Mouse (Mus musculus) hindbrain, embryonic 12.5 days (tissue): Measurements from ENCODE around the gene Lrfn2. TPM values are rescaled to one million over a fixed set of nuclear protein-coding genes. Genes with fewer than 3 reads are reported as not detected.

Source experiments
- ATAC-seq: fragments of 200-750 bp; cut with Nextera tagmentation; 2 replicates; pipeline ENCODE4 v1.8.0; 2017; ENCODE audit warnings: moderate TSS enrichment; ENCODE audit not compliant: low FRiP score
- H3K27ac ChIP-seq: fragments of 300-500 bp; sonication (generic); 2 replicates; pipeline ENCODE4 v1.5.1; 2016; ENCODE audit warnings: mild to moderate bottlenecking
- H3K27me3 ChIP-seq: fragments of 300-500 bp; sonication (generic); 2 replicates; pipeline ENCODE4 v1.6.1; 2016; ENCODE audit warnings: mild to moderate bottlenecking
- H3K36me3 ChIP-seq: fragments of 300-500 bp; sonication (generic); 2 replicates; pipeline ENCODE4 v1.6.1; 2016; ENCODE audit warnings: mild to moderate bottlenecking
- H3K4me1 ChIP-seq: fragments of 300-500 bp; sonication (generic); 2 replicates; pipeline ENCODE4 v1.6.1; 2016
- H3K4me2 ChIP-seq: fragments of 300-500 bp; sonication (generic); replicated peaks from 2 replicates; pipeline ENCODE4 v1.6.1; 2016; ENCODE audit warnings: mild to moderate bottlenecking
- H3K4me3 ChIP-seq: fragments of 300-500 bp; sonication (generic); 2 replicates; pipeline ENCODE4 v1.5.1; 2016; ENCODE audit warnings: mild to moderate bottlenecking
- H3K9ac ChIP-seq: fragments of 300-500 bp; sonication (generic); 2 replicates; pipeline ENCODE4 v1.6.1; 2016; ENCODE audit warnings: mild to moderate bottlenecking, moderate library complexity
- H3K9me3 ChIP-seq: fragments of 300-500 bp; sonication (generic); replicated peaks from 2 replicates; pipeline ENCODE4 v1.6.1; 2016; ENCODE audit warnings: mild to moderate bottlenecking
- WGBS: fragments of 180-500 bp; shearing (Covaris S2); methylation state at CpG from one replicate; pipeline ENCODE4 v1.1.7; 2016; 5-methylcytosine and 5-hydroxymethylcytosine counted together
- polyA plus RNA-seq: library from polyadenylated mRNA; unstranded; fragments of >200 nt; fragmentation: Nextera tagmentation; extraction: Ambion mirVana; gene quantifications from 2 replicates; pipeline ENCODE4 v1.2.1, GENCODE M21; 2016

Gene Lrfn2
- polyA plus RNA-seq, 1 experiment from 2014 or later, result 1.5 TPM

GRCm38 (mm10) chr17:48973394-48973793 is 41.2 kb downstream of the Lrfn2 start:
- no peak overlapping the region for H3K9ac ChIP-seq
- H3K4me1 ChIP-seq, result peaks cover 48% of the 10 kb centered on the region
- H3K36me3 ChIP-seq, result no peaks in the 10 kb centered on the region
- H3K4me2 ChIP-seq, result no peak overlapping the region
- H3K9me3 ChIP-seq, result no peaks in the 10 kb centered on the region
- ATAC-seq, result no peak
- H3K27ac ChIP-seq, result no peak overlapping the region
- 11% methylated on average over 3 of the region's 3 CpGs for WGBS
- H3K27me3 ChIP-seq, result no peaks in the 10 kb centered on the region
- no peak overlapping the region for H3K4me3 ChIP-seq

- Histone ChIP-seq H3K9me3 (no peaks in the 10 kb centered on the region), H3K4me3 (no peak overlapping the region), H3K36me3 (no peaks in the 10 kb centered on the region), H3K9ac (no peak overlapping the region), H3K4me2 (no peak overlapping the region), H3K4me1 (peaks cover 50% of the 10 kb centered on the region), H3K27me3 (no peaks in the 10 kb centered on the region), H3K27ac (no peak overlapping the region)
- WGBS, result 76% methylated on average over 4 of the region's 4 CpGs
- ATAC-seq, result no peak
Measured at GRCm38 (mm10) chr17:48975055-48975454, 42.9 kb downstream of the Lrfn2 start.

GRCm38 (mm10) chr17:48976611-48977022 is 44.4 kb downstream of the Lrfn2 start:
- no peak overlapping the region for H3K4me2 ChIP-seq
- ATAC-seq, result peak; percentile 79
- H3K4me3 ChIP-seq, result no peak overlapping the region
- no peaks in the 10 kb centered on the region for H3K27me3 ChIP-seq
- H3K27ac ChIP-seq, result peak overlapping the region; percentile 79
- H3K36me3 ChIP-seq, result no peaks in the 10 kb centered on the region
- WGBS, result 21% methylated on average over 5 of the region's 5 CpGs
- no peaks in the 10 kb centered on the region for H3K9me3 ChIP-seq
- H3K4me1 ChIP-seq, result peaks cover 46% of the 10 kb centered on the region
- no peak overlapping the region for H3K9ac ChIP-seq

- no peak for ATAC-seq
Measured at GRCm38 (mm10) chr17:48995256-48995993, 63.2 kb downstream of the Lrfn2 start.

GRCm38 (mm10) chr17:48999463-49000227 is 67.5 kb downstream of the Lrfn2 start:
- H3K9me3 ChIP-seq, result no peaks in the 10 kb centered on the region
- H3K4me3 ChIP-seq, result no peak overlapping the region
- no peak overlapping the region for H3K27ac ChIP-seq
- H3K36me3 ChIP-seq, result no peaks in the 10 kb centered on the region
- H3K4me2 ChIP-seq, result peak overlapping the region; percentile 21
- H3K9ac ChIP-seq, result no peak overlapping the region
- H3K4me1 ChIP-seq, result peaks cover 9% of the 10 kb centered on the region; the same call in 1 of the 2 replicates
- ATAC-seq, result peak; percentile 83
- 4% methylated on average over 11 of the region's 11 CpGs for WGBS
- peaks cover 10% of the 10 kb centered on the region; the same call in 1 of the 2 replicates for H3K27me3 ChIP-seq

More at GRCm38 (mm10) chr17:48995256-48995993, 63.2 kb downstream of the Lrfn2 start:
- Histone ChIP-seq H3K9ac (no peak overlapping the region), H3K9me3 (no peaks in the 10 kb centered on the region), H3K4me1 (peaks cover 9% of the 10 kb centered on the region; the same call in 1 of the 2 replicates), H3K27me3 (0 out of 2 replicates have a peak, but pooled peaks cover 4% of the 10 kb centered on the region), H3K4me3 (no peak overlapping the region), H3K27ac (no peak overlapping the region), H3K36me3 (no peaks in the 10 kb centered on the region), H3K4me2 (no peak overlapping the region)
- 69% methylated on average over 1 of the region's 1 CpGs for WGBS

- no peak for ATAC-seq
- H3K27me3 ChIP-seq, result no peaks in the 10 kb centered on the region
- H3K4me3 ChIP-seq, result no peak overlapping the region
- H3K4me2 ChIP-seq, result no peak overlapping the region
- no peak overlapping the region for H3K9ac ChIP-seq
- no peaks in the 10 kb centered on the region for H3K36me3 ChIP-seq
- WGBS, result 68% methylated on average over 7 of the region's 7 CpGs
- no peak overlapping the region for H3K27ac ChIP-seq
- no peaks in the 10 kb centered on the region for H3K4me1 ChIP-seq
- H3K9me3 ChIP-seq, result no peaks in the 10 kb centered on the region
Measured at GRCm38 (mm10) chr17:49009384-49010073, 77.3 kb downstream of the Lrfn2 start.

- no peak overlapping the region for H3K4me3 ChIP-seq
- H3K27ac ChIP-seq, result no peak overlapping the region
- no peak overlapping the region for H3K9ac ChIP-seq
- 77% methylated on average over 7 of the region's 7 CpGs for WGBS
- no peaks in the 10 kb centered on the region for H3K27me3 ChIP-seq
- ATAC-seq, result no peak
- H3K36me3 ChIP-seq, result no peaks in the 10 kb centered on the region
- peaks cover 7% of the 10 kb centered on the region for H3K4me1 ChIP-seq
- H3K4me2 ChIP-seq, result no peak overlapping the region
- H3K9me3 ChIP-seq, result no peaks in the 10 kb centered on the region
Measured at GRCm38 (mm10) chr17:49013876-49014600, 81.9 kb downstream of the Lrfn2 start.

GRCm38 (mm10) chr17:49015368-49015767 is 83.2 kb downstream of the Lrfn2 start:
- H3K27ac ChIP-seq, result no peak overlapping the region
- no peak overlapping the region for H3K4me3 ChIP-seq
- H3K9ac ChIP-seq, result no peak overlapping the region
- H3K36me3 ChIP-seq, result no peaks in the 10 kb centered on the region
- 90% methylated on average over 6 of the region's 6 CpGs for WGBS
- no peaks in the 10 kb centered on the region for H3K9me3 ChIP-seq
- no peaks in the 10 kb centered on the region for H3K27me3 ChIP-seq
- ATAC-seq, result no peak
- no peak overlapping the region for H3K4me2 ChIP-seq
- peaks cover 7% of the 10 kb centered on the region for H3K4me1 ChIP-seq

- H3K27me3 ChIP-seq, result no peaks in the 10 kb centered on the region
- no peaks in the 10 kb centered on the region for H3K9me3 ChIP-seq
- H3K36me3 ChIP-seq, result no peaks in the 10 kb centered on the region
- ATAC-seq, result no peak
- H3K4me2 ChIP-seq, result no peak overlapping the region
- peaks cover 7% of the 10 kb centered on the region for H3K4me1 ChIP-seq
- WGBS, result 94% methylated on average over 6 of the region's 6 CpGs
- H3K27ac ChIP-seq, result no peak overlapping the region
- no peak overlapping the region for H3K4me3 ChIP-seq
- H3K9ac ChIP-seq, result no peak overlapping the region
Measured at GRCm38 (mm10) chr17:49016229-49016628, 84.0 kb downstream of the Lrfn2 start.

GRCm38 (mm10) chr17:49017438-49018415 is 85.5 kb downstream of the Lrfn2 start:
- no peak for ATAC-seq
- 34% methylated on average over 17 of the region's 17 CpGs for WGBS

More at GRCm38 (mm10) chr17:49017438-49018415, 85.5 kb downstream of the Lrfn2 start:
- H3K9ac ChIP-seq, result no peak overlapping the region
- no peaks in the 10 kb centered on the region for H3K9me3 ChIP-seq
- no peak overlapping the region for H3K27ac ChIP-seq
- no peaks in the 10 kb centered on the region for H3K27me3 ChIP-seq
- H3K4me2 ChIP-seq, result no peak overlapping the region; the same call in 1 of the 2 replicates
- H3K4me1 ChIP-seq, result peaks cover 7% of the 10 kb centered on the region
- H3K4me3 ChIP-seq, result no peak overlapping the region
- no peaks in the 10 kb centered on the region for H3K36me3 ChIP-seq
